21 mouse cellular contexts compared by ENCODE assay signal in the genomic region with DNA sequence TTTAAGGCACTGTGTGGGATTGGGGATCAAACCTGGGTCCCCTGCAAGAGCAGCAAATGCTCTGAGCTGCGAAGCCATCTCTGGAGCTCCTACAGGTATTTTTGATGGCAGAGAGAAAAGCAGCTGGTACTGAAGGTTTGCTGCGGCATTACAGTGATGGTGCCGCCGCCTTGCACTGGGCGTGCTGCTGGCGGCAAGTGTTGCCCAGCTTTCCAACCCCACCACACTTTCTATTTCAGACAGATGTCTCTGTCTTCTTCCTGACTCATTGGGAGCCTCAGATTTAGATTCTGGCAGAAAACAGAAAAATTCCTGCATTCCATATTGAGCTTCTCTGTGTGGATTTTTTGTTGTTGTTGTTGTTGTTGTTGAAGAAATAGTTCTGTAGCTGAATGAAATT. TPM values are rescaled to one million over a fixed set of nuclear protein-coding genes. Genes with fewer than 3 reads are reported as not detected.
"Had no signal": no experiment of that assay in that cellular context is flagged by ENCODE, and none has a peak within 500 bp of the region (broad histone marks: within the 10 kb centered on the region; RNA-seq: fewer than 3 reads in every experiment).

No protein-coding gene starts in this region.

- H3K9me3 ChIP-seq: limb, embryonic 10.5 days; limb, embryonic 13.5 days; liver, embryonic 12.5 days; liver, embryonic 15.5 days; lung, embryonic 15.5 days; megakaryocyte, embryonic 14.5 days; midbrain, embryonic 10.5 days; midbrain, embryonic 13.5 days; neural tube, embryonic 13.5 days had no signal

- H3K27ac ChIP-seq: kidney, postnatal 0 days; limb, embryonic 10.5 days; limb, embryonic 13.5 days; liver, embryonic 12.5 days; liver, embryonic 15.5 days; lung, embryonic 15.5 days; midbrain, embryonic 10.5 days; midbrain, embryonic 13.5 days; neural tube, embryonic 13.5 days; stomach, postnatal 0 days had no signal

- H3K4me3 ChIP-seq: limb, embryonic 10.5 days; limb, embryonic 13.5 days; liver, embryonic 12.5 days; liver, embryonic 15.5 days; lung, embryonic 15.5 days; megakaryocyte, embryonic 14.5 days; midbrain, embryonic 10.5 days; midbrain, embryonic 13.5 days; myocyte; neural tube, embryonic 13.5 days had no signal

- H3K4me1 ChIP-seq: limb, embryonic 10.5 days; limb, embryonic 13.5 days; liver, embryonic 12.5 days; liver, embryonic 15.5 days; midbrain, embryonic 10.5 days; midbrain, embryonic 13.5 days; neural tube, embryonic 13.5 days had no signal

- H3K27me3 ChIP-seq: limb, embryonic 13.5 days; liver, embryonic 12.5 days; liver, embryonic 15.5 days; lung, embryonic 15.5 days; megakaryocyte, embryonic 14.5 days; midbrain, embryonic 13.5 days; neural tube, embryonic 13.5 days had no signal

- H3K36me3 ChIP-seq: limb, embryonic 10.5 days; limb, embryonic 13.5 days; liver, embryonic 12.5 days; liver, embryonic 15.5 days; lung, embryonic 15.5 days; midbrain, embryonic 10.5 days; midbrain, embryonic 13.5 days; neural tube, embryonic 13.5 days had no signal

- DNase-seq: kidney, adult 2 months; kidney, postnatal 25 days; liver; lung, adult 18-20 months; lung, postnatal 10 days; lung, postnatal 36 days; retina, postnatal 1 day; thymus, postnatal 25 days had no signal

RNA-seq across cellular contexts. Expression of a gene that starts 23.9 kb away (rescaled TPM):
- polyA plus RNA-seq: intestine, postnatal 0 days had no signal
